Mouse (Mus musculus) ES-Bruce4 (cell line): ENCODE measurements at regions not wholly inside any gene's neighbourhood (a gene's known extent, or its start where the extent isn't known, plus 50 kb on each side); places are given as distances from the start of the nearest gene placed in this dataset.

Source experiments
- CTCF ChIP-seq: IDR thresholded peaks from one replicate; pipeline ENCODE4 v1.8.1; 2011; ENCODE audit warnings: low read depth, low read length
- EP300 ChIP-seq: IDR thresholded peaks from 2 replicates; pipeline ENCODE4 v1.6.1; 2011; ENCODE audit warnings: low read depth, low read length; ENCODE audit not compliant: insufficient read depth
- POLR2A ChIP-seq: IDR thresholded peaks from one replicate; pipeline ENCODE4 v1.8.1; 2011; ENCODE audit warnings: low read length; ENCODE audit not compliant: insufficient read depth

DNA sequence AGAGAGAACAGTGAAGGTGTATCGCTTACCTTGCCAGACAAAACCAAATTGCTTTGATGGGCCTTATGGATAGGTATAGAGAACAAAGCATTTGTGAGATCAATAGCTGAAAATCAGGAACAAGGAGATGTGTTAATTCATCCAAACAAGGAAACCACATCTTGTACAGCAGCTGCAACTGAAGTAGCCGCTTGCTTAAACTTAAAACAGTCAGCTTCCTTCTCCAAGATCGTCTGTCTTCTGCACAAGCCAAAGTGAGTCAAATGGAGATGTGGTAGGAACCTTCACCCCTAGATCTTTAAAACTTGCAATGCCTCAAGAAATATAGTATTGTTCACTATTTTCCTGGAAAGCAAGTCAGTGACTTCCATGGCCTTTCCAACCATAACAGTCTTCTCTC is 95.6 kb upstream of the Pcgf5 start:
- TF ChIP-seq CTCF (no peak), EP300 (no peak), POLR2A (no peak)
